Mouse (Mus musculus) E14TG2a.4 (cell line): ENCODE measurements around the gene Kpna7.

Source experiments
- H3K27me3 ChIP-seq: 2 replicates; pipeline ENCODE4 v1.6.1; 2014; ENCODE audit warnings: low read length, control low read depth; ENCODE audit not compliant: insufficient read depth
- H3K36me3 ChIP-seq: 2 replicates; pipeline ENCODE4 v1.6.1; 2014; ENCODE audit warnings: low read length, control low read depth; ENCODE audit not compliant: insufficient read depth
- H3K4me1 ChIP-seq: replicated peaks from 2 replicates; pipeline ENCODE4 v1.6.1; 2014; ENCODE audit warnings: low read depth, low read length, control low read depth
- H3K4me3 ChIP-seq: replicated peaks from 2 replicates; pipeline ENCODE4 v1.5.1; 2014; ENCODE audit warnings: mild to moderate bottlenecking, low read length
- H3K9me3 ChIP-seq: 2 replicates; pipeline ENCODE4 v1.6.1; 2014; ENCODE audit warnings: low read length, control low read depth
- CTCF ChIP-seq: conservative IDR thresholded peaks from 2 replicates; pipeline ENCODE4 v1.5.1; 2014; ENCODE audit warnings: low read length
- NANOG ChIP-seq: IDR thresholded peaks from 2 replicates; pipeline ENCODE4 v1.6.1; 2014; ENCODE audit warnings: borderline replicate concordance, low read length, mixed read lengths
- POU5F1 ChIP-seq: IDR thresholded peaks from 2 replicates; pipeline ENCODE4 v1.6.1; 2014; ENCODE audit warnings: low read length, borderline replicate concordance

Kpna7 gene

DNA sequence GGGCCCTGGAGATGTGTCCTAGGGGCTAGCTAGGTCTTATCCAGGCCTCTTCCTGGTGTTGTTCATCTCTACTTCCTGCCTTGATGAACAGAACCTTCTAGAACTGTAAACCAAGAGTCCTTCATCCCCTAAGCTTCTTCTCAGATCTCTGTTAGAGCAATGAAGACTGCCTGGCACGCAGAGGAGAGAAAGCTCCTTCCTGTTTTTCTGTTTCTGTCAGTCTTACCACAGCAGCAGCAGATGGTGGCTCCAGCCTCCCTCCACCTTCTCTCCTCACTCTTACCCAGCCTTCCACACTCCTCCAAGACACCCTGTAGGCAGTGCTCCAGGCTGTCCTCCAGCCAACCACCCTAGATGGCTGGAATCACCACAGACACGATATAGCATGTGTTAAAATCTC lies 146.5 kb downstream of the Kpna7 start:
- H3K27me3 ChIP-seq: no peaks in the 10 kb centered on the region
- H3K36me3 ChIP-seq: no peaks in the 10 kb centered on the region
- no peak for TF ChIP-seq NANOG
- no peak for TF ChIP-seq CTCF
- TF ChIP-seq POU5F1: no peak
- no peaks in the 10 kb centered on the region for H3K9me3 ChIP-seq
- H3K4me1 ChIP-seq: peaks cover 50% of the 10 kb centered on the region
- no peak overlapping the region for H3K4me3 ChIP-seq
